Mouse (Mus musculus) kidney, postnatal 25 days (tissue): ENCODE data around the gene Gm20388.

Experiments used
- DNase-seq, 2 experiments: peaks; one replicate each; pipeline ENCODE4 v3.0.0; 2021; ENCODE audit warnings: mixed read lengths in 2 of 2

Gene Gm20388

GRCm38 (mm10) chr8:123882412-123882811 is 3971.8 kb downstream of the Gm20388 start:
- DNase-seq: no peak

- no peak for DNase-seq
Measured at GRCm38 (mm10) chr8:123883094-123883493, 3972.5 kb downstream of the Gm20388 start.

- DNase-seq: no peak
Measured at GRCm38 (mm10) chr8:123884721-123885565, 3974.3 kb downstream of the Gm20388 start.

GRCm38 (mm10) chr8:123887163-123887562 is 3976.5 kb downstream of the Gm20388 start:
- no peak for DNase-seq

GRCm38 (mm10) chr8:123887956-123888355 is 3977.3 kb downstream of the Gm20388 start:
- DNase-seq: no peak

- no peak for DNase-seq
Measured at GRCm38 (mm10) chr8:123889797-123890196, 3979.2 kb downstream of the Gm20388 start.

- DNase-seq: peak; percentile 43 to 50
Measured at GRCm38 (mm10) chr8:123891271-123891670, 3980.6 kb downstream of the Gm20388 start.

- no peak for DNase-seq
Measured at GRCm38 (mm10) chr8:123891883-123892585, 3981.4 kb downstream of the Gm20388 start.

GRCm38 (mm10) chr8:123892586-123893155 is 3982.0 kb downstream of the Gm20388 start:
- DNase-seq: no peak

GRCm38 (mm10) chr8:123893413-123893812 is 3982.8 kb downstream of the Gm20388 start:
- no peak for DNase-seq

GRCm38 (mm10) chr8:123894502-123895097 is 3984.0 kb downstream of the Gm20388 start, which contains the start of gene Acta1:
Gene Acta1, minus strand, starts transcription at chr8:123894751.
- DNase-seq: no peak

GRCm38 (mm10) chr8:123895230-123895629 is 3984.6 kb downstream of the Gm20388 start:
- no peak for DNase-seq

GRCm38 (mm10) chr8:123895680-123896365 is 3985.2 kb downstream of the Gm20388 start:
- DNase-seq: no peak

GRCm38 (mm10) chr8:123896366-123896761 is 3985.7 kb downstream of the Gm20388 start:
- no peak for DNase-seq

GRCm38 (mm10) chr8:123896774-123897173 is 3986.1 kb downstream of the Gm20388 start:
- DNase-seq: no peak

GRCm38 (mm10) chr8:123898576-123898975 is 3987.9 kb downstream of the Gm20388 start:
- DNase-seq: no peak

GRCm38 (mm10) chr8:123899366-123899765 is 3988.7 kb downstream of the Gm20388 start:
- no peak for DNase-seq

- DNase-seq: no peak
Measured at GRCm38 (mm10) chr8:123902653-123903052, 3992.0 kb downstream of the Gm20388 start.

GRCm38 (mm10) chr8:123907604-123908003 is 3997.0 kb downstream of the Gm20388 start:
- no peak for DNase-seq

GRCm38 (mm10) chr8:123912265-123912664 is 4001.6 kb downstream of the Gm20388 start:
- no peak for DNase-seq

- DNase-seq: no peak
Measured at GRCm38 (mm10) chr8:123914635-123915034, 4004.0 kb downstream of the Gm20388 start.

GRCm38 (mm10) chr8:123924719-123925118 is 4014.1 kb downstream of the Gm20388 start:
- DNase-seq: peak; percentile 83 to 86
